Mouse (Mus musculus): Measurements from ENCODE around the gene Camk2g. TPM values are rescaled to one million over a fixed set of nuclear protein-coding genes. Genes with fewer than 3 reads are reported as not detected.

Gene Camk2g
- polyA plus RNA-seq, 1 experiment = 38.5 TPM

- DNase-seq (ENCODE audit: low read depth) = no peak
Observed at GRCm38 (mm10) chr14:20785231-20785630, 8.7 kb downstream of the Camk2g start.

- no peak for DNase-seq (ENCODE audit: low read depth)
Observed at GRCm38 (mm10) chr14:20784708-20785107, 9.2 kb downstream of the Camk2g start.

GRCm38 (mm10) chr14:20783526-20783925 is 10.4 kb downstream of the Camk2g start:
- no peak for DNase-seq (ENCODE audit: low read depth)

GRCm38 (mm10) chr14:20782860-20783259 is 11.0 kb downstream of the Camk2g start:
- no peak for DNase-seq (ENCODE audit: low read depth)

- no peak for DNase-seq (ENCODE audit: low read depth)
Observed at GRCm38 (mm10) chr14:20780217-20780616, 13.7 kb downstream of the Camk2g start.

GRCm38 (mm10) chr14:20778496-20778895 is 15.4 kb downstream of the Camk2g start:
- no peak for DNase-seq (ENCODE audit: low read depth)

GRCm38 (mm10) chr14:20775661-20776060 is 18.2 kb downstream of the Camk2g start:
- DNase-seq (ENCODE audit: low read depth) = no peak

GRCm38 (mm10) chr14:20773410-20773809 is 20.5 kb downstream of the Camk2g start:
- peak; percentile 91 for DNase-seq (ENCODE audit: low read depth)

- DNase-seq (ENCODE audit: low read depth) = no peak
Observed at GRCm38 (mm10) chr14:20772808-20773207, 21.1 kb downstream of the Camk2g start.

GRCm38 (mm10) chr14:20771941-20772340 is 21.9 kb downstream of the Camk2g start:
- DNase-seq (ENCODE audit: low read depth) = peak; percentile 94

- DNase-seq (ENCODE audit: low read depth) = no peak
Observed at GRCm38 (mm10) chr14:20768581-20768980, 25.3 kb downstream of the Camk2g start.

- no peak for DNase-seq (ENCODE audit: low read depth)
Observed at GRCm38 (mm10) chr14:20767936-20768335, 26.0 kb downstream of the Camk2g start.

GRCm38 (mm10) chr14:20765642-20766258 is 28.1 kb downstream of the Camk2g start:
- no peak for DNase-seq (ENCODE audit: low read depth)

GRCm38 (mm10) chr14:20764942-20765341 is 28.9 kb downstream of the Camk2g start:
- no peak for DNase-seq (ENCODE audit: low read depth)

GRCm38 (mm10) chr14:20758768-20759435 is 35.0 kb downstream of the Camk2g start:
- no peak for DNase-seq (ENCODE audit: low read depth)

- no peak for DNase-seq (ENCODE audit: low read depth)
Observed at GRCm38 (mm10) chr14:20757370-20757907, 36.4 kb downstream of the Camk2g start.

- no peak for DNase-seq (ENCODE audit: low read depth)
Observed at GRCm38 (mm10) chr14:20753792-20754191, 40.1 kb downstream of the Camk2g start.

- no peak for DNase-seq (ENCODE audit: low read depth)
Observed at GRCm38 (mm10) chr14:20750503-20750902, 43.4 kb downstream of the Camk2g start.

- no peak for DNase-seq (ENCODE audit: low read depth)
Observed at GRCm38 (mm10) chr14:20749494-20750051, 44.3 kb downstream of the Camk2g start.

GRCm38 (mm10) chr14:20748388-20748787 is 45.5 kb downstream of the Camk2g start:
- DNase-seq (ENCODE audit: low read depth) = no peak

- no peak for DNase-seq (ENCODE audit: low read depth)
Observed at GRCm38 (mm10) chr14:20746935-20747334, 47.0 kb downstream of the Camk2g start.

- no peak for DNase-seq (ENCODE audit: low read depth)
Observed at GRCm38 (mm10) chr14:20743614-20744013, 50.3 kb downstream of the Camk2g start.

GRCm38 (mm10) chr14:20741301-20741700 is 52.6 kb downstream of the Camk2g start:
- DNase-seq (ENCODE audit: low read depth) = no peak
